Mouse (Mus musculus) ES-E14 (cell line): ENCODE data around the gene Prkcd. TPM values are rescaled to one million over a fixed set of nuclear protein-coding genes. Genes with fewer than 3 reads are reported as not detected.
A peak's percentile ranks its signal among the peaks of the same experiment; 100 is the strongest.

Experiments used
- DNase-seq: peaks from one replicate; pipeline ENCODE4 v3.0.0-alpha.2; 2013; ENCODE audit warnings: low read depth, low spot score
- H3K27ac ChIP-seq: 2 replicates; pipeline ENCODE4 v1.5.1; 2012; ENCODE audit warnings: low read depth, mild to moderate bottlenecking, low read length, moderate library complexity, mixed read lengths; ENCODE audit not compliant: poor library complexity, insufficient read depth, severe bottlenecking
- H3K36me3 ChIP-seq: 2 replicates; pipeline ENCODE4 v1.6.1; 2012; ENCODE audit warnings: mild to moderate bottlenecking, low read length, moderate library complexity, mixed read lengths; ENCODE audit not compliant: control insufficient read depth, poor library complexity, insufficient read depth, severe bottlenecking
- H3K4me1 ChIP-seq, 2 experiments: fragments of 150-350 bp in 1 of 2; sonication (generic) in 1 of 2; 2 replicates each; pipeline ENCODE4 v1.6.1; 2012; ENCODE audit warnings: low read length in 2 of 2, mild to moderate bottlenecking in 1 of 2, mixed read lengths in 1 of 2; ENCODE audit not compliant: control insufficient read depth in 2 of 2, insufficient read depth in 2 of 2, poor library complexity in 1 of 2
- H3K4me3 ChIP-seq, 2 experiments: fragments of 150-350 bp in 1 of 2; sonication (generic) in 1 of 2; 2 replicates each; pipeline ENCODE4 v1.5.1; 2012; ENCODE audit warnings: low read length in 2 of 2, low read depth in 1 of 2, mild to moderate bottlenecking in 1 of 2, mixed read lengths in 1 of 2; ENCODE audit not compliant: insufficient read depth in 1 of 2, poor library complexity in 1 of 2, severe bottlenecking in 1 of 2
- H3K9ac ChIP-seq: 2 replicates; pipeline ENCODE4 v1.6.1; 2012; ENCODE audit warnings: low read depth, mild to moderate bottlenecking, low read length, mixed read lengths; ENCODE audit not compliant: poor library complexity, insufficient read depth, severe bottlenecking
- H3K9me3 ChIP-seq: fragments of 150-350 bp; sonication (generic); 2 replicates; pipeline ENCODE4 v1.6.1; 2012; ENCODE audit warnings: low read depth, mild to moderate bottlenecking, low read length; ENCODE audit not compliant: control insufficient read depth, insufficient read depth
- CHD2 ChIP-seq: IDR thresholded peaks from 2 replicates; pipeline ENCODE4 v1.6.1; 2014; ENCODE audit warnings: mild to moderate bottlenecking, low read depth, low read length, inconsistent platforms
- HCFC1 ChIP-seq: IDR thresholded peaks from 2 replicates; pipeline ENCODE4 v1.6.1; 2012; ENCODE audit warnings: low read length, inconsistent platforms, borderline replicate concordance; ENCODE audit not compliant: insufficient read depth
- MAFK ChIP-seq: IDR thresholded peaks from 2 replicates; pipeline ENCODE4 v1.6.1; 2014; ENCODE audit warnings: mild to moderate bottlenecking, low read depth, low read length, inconsistent platforms; ENCODE audit not compliant: insufficient read depth
- ZC3H11A ChIP-seq: IDR thresholded peaks from 2 replicates; pipeline ENCODE4 v1.6.1; 2012; ENCODE audit warnings: low read depth, mild to moderate bottlenecking, inconsistent platforms, low read length, borderline replicate concordance
- ZNF384 ChIP-seq: IDR thresholded peaks from 2 replicates; pipeline ENCODE4 v1.6.1; 2012; ENCODE audit warnings: low read depth, low read length, inconsistent platforms
- in situ Hi-C, 2 experiments: fragments of 600-800 bp; cut with MboI; formaldehyde crosslinking; loops; one replicate each; pipeline ENCODE4 v1.15.1; 2025; ENCODE audit warnings: low sequenced_read_pairs in 2 of 2, inconsistent platforms in 1 of 2; ENCODE audit not compliant: unreplicated experiment in 2 of 2
- total RNA-seq: library from RNA; depleted of rRNA; stranded (reverse); fragments of 300-350 nt; gene quantifications from 2 replicates; pipeline ENCODE4 v1.2.3, GENCODE M21; 2012

Gene Prkcd
- total RNA-seq, 1 experiment: 43.8 TPM

DNA sequence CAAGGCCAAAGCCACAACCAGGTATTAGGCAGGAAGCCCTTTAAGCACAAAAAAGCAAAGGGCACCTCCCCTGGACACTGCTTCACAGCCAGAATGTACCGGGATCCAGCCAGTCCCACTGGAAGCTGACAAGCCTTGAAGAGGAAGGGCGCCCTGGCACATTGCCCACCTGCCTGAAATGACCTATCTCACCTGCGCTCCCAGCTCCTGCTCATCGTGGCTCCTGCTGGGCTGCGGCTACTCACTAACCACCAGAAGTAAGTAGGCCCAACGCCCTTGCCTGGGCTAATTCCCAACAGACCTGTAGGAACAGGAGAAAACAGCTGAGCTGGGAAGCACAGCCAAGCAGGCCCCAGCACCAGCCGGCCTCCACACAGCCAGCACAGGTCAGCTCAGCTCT, 3.9 kb downstream of the Prkcd start:
- Histone ChIP-seq H3K4me1 (peaks cover 0 to 2% of the 10 kb centered on the region in 2 experiments; a peak in 1 of 4 replicates), H3K9ac (no peak overlapping the region), H3K36me3 (no peaks in the 10 kb centered on the region), H3K27ac (no peak overlapping the region), H3K4me3 (no peak overlapping the region), H3K9me3 (no peaks in the 10 kb centered on the region)
- TF ChIP-seq ZC3H11A: no peak
- no peak for TF ChIP-seq MAFK
- TF ChIP-seq CHD2: no peak
- TF ChIP-seq HCFC1: no peak
- no peak for TF ChIP-seq ZNF384
- DNase-seq: no peak
- in situ Hi-C loops: no loop called here

DNA sequence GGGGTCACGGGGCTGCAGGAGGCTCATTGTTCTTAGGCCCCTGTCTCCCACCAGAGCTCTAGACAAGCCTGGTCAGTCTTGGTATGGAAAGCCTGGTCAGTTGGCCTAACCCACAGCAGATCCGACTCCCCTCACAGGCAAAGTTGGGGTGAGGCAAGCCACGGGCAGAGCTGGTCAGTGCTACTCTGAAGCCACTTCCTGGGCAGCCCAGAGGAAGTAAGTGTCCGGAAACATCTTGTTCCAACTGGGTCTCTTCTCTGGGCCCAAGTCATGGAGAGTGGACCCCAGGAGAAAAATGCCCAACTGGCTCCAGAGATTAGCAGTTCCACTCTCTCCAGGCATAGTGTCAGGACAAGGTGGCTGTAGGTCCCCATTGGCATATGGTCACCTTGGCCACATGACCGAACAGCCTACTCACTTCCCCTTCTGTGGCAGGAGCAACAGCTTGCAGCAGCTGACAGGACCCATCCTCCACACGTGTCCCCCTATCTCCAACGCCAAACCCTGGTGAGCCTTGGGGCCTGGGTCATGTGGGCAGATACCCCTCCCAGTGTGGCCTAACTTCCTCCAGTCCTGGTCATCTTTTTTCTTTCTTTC, 5.9 kb downstream of the Prkcd start:
- Histone ChIP-seq H3K36me3 (no peaks in the 10 kb centered on the region), H3K9ac (no peak overlapping the region), H3K4me3 (no peak overlapping the region), H3K4me1 (peaks cover 0 to 2% of the 10 kb centered on the region in 2 experiments; a peak in 1 of 4 replicates), H3K27ac (no peak overlapping the region), H3K9me3 (no peaks in the 10 kb centered on the region)
- TF ChIP-seq ZNF384 (no peak), ZC3H11A (no peak)
- DNase-seq: no peak
- in situ Hi-C loops: no loop called here

DNA sequence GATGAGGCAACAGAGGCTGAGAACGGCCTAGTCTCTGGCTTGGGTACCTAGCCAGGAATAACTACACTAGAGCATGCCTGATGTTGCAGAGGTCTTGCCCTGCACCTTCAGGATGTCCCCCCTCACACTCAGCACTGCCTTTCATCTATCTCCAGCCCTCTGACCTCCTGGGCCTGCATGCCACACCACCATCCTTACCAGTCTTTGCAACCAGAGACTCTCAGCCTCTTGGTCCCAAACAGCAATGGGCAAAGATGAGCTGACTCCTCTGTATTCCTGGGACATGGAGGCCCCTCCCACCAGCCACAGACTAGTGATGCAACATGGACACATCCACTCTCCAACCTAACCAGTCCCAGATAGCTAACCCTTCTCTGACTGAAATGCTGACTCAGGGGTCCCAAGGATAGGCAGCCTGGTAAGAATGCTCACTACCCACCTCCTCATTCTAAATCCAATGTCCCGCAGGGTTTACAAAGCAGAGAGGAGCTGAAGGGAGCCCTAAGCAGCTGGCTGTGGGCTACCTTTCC, 7.2 kb downstream of the Prkcd start:
- Histone ChIP-seq H3K36me3 (no peaks in the 10 kb centered on the region), H3K4me1 (no peaks in the 10 kb centered on the region), H3K9ac (no peak overlapping the region), H3K9me3 (no peaks in the 10 kb centered on the region), H3K4me3 (no peak overlapping the region), H3K27ac (no peak overlapping the region)
- 0 out of 2 replicates have a peak, but pooled peaks have one; percentile 54 for TF ChIP-seq MAFK
- no peak for TF ChIP-seq ZNF384
- no peak for DNase-seq
- in situ Hi-C loops: no loop called here

DNA sequence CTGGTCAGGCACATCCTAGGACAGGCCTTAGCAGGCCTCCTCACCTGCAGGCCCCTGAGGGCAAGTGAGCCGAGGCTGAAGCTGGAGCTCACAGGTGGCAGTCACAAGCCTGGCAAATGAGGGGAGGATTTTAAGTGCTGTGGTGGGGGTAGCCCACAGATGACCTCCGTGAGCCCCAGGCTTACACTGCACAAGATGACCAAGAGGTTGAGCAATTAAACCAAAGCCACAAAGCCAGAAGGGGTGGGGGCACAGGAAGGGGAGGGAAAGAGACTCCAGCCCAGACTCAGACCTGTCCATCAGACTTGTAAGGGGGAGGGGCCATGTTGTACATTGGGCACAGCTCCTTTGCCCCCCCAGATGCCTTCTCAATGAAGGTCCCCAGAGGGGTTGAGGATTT, 9.3 kb downstream of the Prkcd start:
- Histone ChIP-seq H3K4me3 (no peak overlapping the region), H3K9me3 (no peaks in the 10 kb centered on the region), H3K27ac (no peak overlapping the region), H3K4me1 (peaks cover 3 to 4% of the 10 kb centered on the region in 2 experiments; a peak in 2 of 4 replicates), H3K36me3 (no peaks in the 10 kb centered on the region), H3K9ac (no peak overlapping the region)
- DNase-seq: no peak
- in situ Hi-C loops: no loop called here
- TF ChIP-seq CHD2 (no peak), ZNF384 (no peak), MAFK (no peak), ZC3H11A (no peak), HCFC1 (no peak)

DNA sequence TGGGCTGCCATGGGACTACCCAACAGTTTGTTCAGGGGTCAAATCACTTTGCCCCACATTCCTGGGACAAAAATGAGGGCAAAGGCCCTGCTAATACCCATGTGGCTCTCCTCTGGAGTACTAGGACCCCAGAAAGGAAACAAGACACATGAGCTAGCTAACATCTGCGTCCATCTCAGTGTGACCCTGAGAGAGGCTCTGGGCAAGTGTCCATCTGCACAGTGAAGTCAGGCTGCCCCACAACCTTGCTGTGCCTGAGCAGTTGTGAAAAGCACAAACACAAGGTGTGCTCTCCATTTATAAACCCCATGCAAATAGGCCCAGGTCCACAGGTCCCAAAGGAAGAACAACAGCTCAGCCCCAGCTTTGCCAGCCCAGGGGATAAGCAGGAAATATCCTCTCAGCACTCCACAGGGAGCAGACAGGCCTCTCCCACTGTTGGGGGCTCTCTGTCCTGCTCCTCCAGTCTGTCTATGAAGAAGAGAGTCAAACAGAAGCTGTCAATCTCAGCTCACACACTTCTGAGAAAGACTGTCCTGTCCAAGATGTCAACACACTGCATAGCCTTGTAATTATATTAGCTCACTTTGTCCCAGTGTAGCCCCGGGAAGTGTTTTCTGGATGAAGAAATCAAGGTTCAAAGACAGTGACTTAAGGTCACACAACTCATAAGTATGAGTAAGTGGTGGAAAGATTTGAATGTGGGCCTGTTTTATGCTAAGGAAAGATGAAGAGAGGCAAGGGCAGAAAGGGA, 12.9 kb downstream of the Prkcd start:
- Histone ChIP-seq H3K9me3 (no peaks in the 10 kb centered on the region), H3K9ac (no peak overlapping the region), H3K4me3 (no peak overlapping the region), H3K36me3 (peaks cover 2% of the 10 kb centered on the region; the same call in 1 of the 2 replicates), H3K4me1 (peaks cover 3 to 5% of the 10 kb centered on the region in 2 experiments; a peak in 2 of 4 replicates), H3K27ac (no peak overlapping the region)
- no peak for DNase-seq
- no peak for TF ChIP-seq ZNF384
- TF ChIP-seq ZC3H11A: no peak
- TF ChIP-seq CHD2: no peak
- no peak for TF ChIP-seq HCFC1
- no peak for TF ChIP-seq MAFK
- in situ Hi-C loops: no loop called here
